Mouse (Mus musculus): ENCODE measurements around the gene Mgat4c. TPM values are rescaled to one million over a fixed set of nuclear protein-coding genes. Genes with fewer than 3 reads are reported as not detected.

The Mgat4c gene
- polyA plus RNA-seq, 1 experiment = not detected

DNA sequence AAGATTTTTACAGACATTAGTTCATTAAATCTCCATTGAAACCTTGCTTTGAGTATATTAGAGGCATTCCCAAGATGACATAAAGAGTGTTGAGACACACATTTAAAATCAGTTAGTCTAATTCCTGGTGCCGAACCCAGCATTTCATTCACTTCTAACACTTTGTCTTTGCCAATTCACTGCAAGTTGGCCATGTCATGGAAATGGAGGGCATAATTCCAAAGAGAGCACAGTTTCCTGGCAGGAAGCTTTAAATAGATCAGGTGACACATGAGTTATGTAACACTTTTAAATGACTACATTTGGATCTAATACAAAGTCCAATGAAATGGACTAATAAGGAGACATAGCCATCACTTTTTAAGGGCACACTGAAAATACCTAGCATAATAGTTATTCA is 89.4 kb downstream of the Mgat4c start:
- no peak overlapping the region for H3K4me2 ChIP-seq (ENCODE audit: low read depth)
- no peaks in the 10 kb centered on the region for H3K27me3 ChIP-seq (ENCODE audit: control insufficient read depth, insufficient read depth, insufficient read length)
- no peaks in the 10 kb centered on the region for H3K36me3 ChIP-seq (ENCODE audit: control insufficient read depth, insufficient read depth)
- H3K4me3 ChIP-seq = no peak overlapping the region
- no peaks in the 10 kb centered on the region for H3K79me2 ChIP-seq (ENCODE audit: control insufficient read depth, insufficient read depth)
- no peak overlapping the region for H3ac ChIP-seq (ENCODE audit: control insufficient read depth, insufficient read length)
- TF ChIP-seq TCF3 (IDR thresholded peaks at IDR 0.05; ENCODE audit: insufficient read length, low read depth) (no peak), CEBPB (IDR thresholded peaks at IDR 0.05; ENCODE audit: insufficient read depth, poor library complexity, severe bottlenecking) (no peak), MYOG (IDR thresholded peaks at IDR 0.05; ENCODE audit: control insufficient read depth in 1 of 3, insufficient read depth in 1 of 3, insufficient read length in 2 of 3, low read depth in 2 of 3) (no peak), REST (IDR thresholded peaks at IDR 0.05; ENCODE audit: insufficient read depth, insufficient read length) (no peak), TCF12 (IDR thresholded peaks at IDR 0.05; ENCODE audit: insufficient read depth, poor library complexity, severe bottlenecking) (no peak), MYOD1 (IDR thresholded peaks at IDR 0.05; ENCODE audit: control insufficient read depth in 1 of 3, insufficient read length in 2 of 3, low read depth in 2 of 3) (no peak), E2F4 (IDR thresholded peaks at IDR 0.05; ENCODE audit: insufficient read depth) (no peak), USF1 (IDR thresholded peaks at IDR 0.05; ENCODE audit: low read depth) (no peak), SRF (IDR thresholded peaks at IDR 0.05; ENCODE audit: control insufficient read depth, insufficient read length, low read depth) (no peak), POLR2AphosphoS2 (IDR thresholded peaks at IDR 0.05; ENCODE audit: insufficient read length, low read depth) (no peak), POLR2A (IDR thresholded peaks at IDR 0.05; ENCODE audit: insufficient read length, low read depth) (no peak), MAX (IDR thresholded peaks at IDR 0.05; ENCODE audit: low read depth) (no peak)

DNA sequence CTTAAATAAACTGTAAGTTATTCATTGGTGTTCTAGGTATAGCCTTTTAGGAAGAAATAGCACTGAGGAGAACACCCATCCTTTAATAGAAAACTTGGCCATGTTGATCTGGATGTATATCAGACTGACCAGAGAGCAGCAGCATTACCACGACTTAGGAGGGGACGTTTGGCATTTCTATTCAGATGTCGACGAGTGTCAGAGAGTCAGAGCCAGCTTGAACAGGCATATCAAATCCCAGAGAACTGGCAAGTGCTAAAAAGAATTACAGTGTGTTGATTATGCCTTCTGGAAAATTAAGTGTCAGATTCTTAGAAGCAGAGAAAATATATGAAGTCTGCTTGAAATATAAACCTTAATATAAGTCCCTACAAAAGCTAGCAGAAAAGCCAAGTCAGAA is 89.9 kb downstream of the Mgat4c start:
- H3K36me3 ChIP-seq (ENCODE audit: control insufficient read depth, insufficient read depth) = no peaks in the 10 kb centered on the region
- H3K4me3 ChIP-seq = no peak overlapping the region
- no peaks in the 10 kb centered on the region for H3K27me3 ChIP-seq (ENCODE audit: control insufficient read depth, insufficient read depth, insufficient read length)
- no peak overlapping the region for H3K4me2 ChIP-seq (ENCODE audit: low read depth)
- TF ChIP-seq MYOD1 (IDR thresholded peaks at IDR 0.05; ENCODE audit: control insufficient read depth in 1 of 3, insufficient read length in 2 of 3, low read depth in 2 of 3) (no peak), CEBPB (IDR thresholded peaks at IDR 0.05; ENCODE audit: insufficient read depth, poor library complexity, severe bottlenecking) (no peak), REST (IDR thresholded peaks at IDR 0.05; ENCODE audit: insufficient read depth, insufficient read length) (no peak), USF1 (IDR thresholded peaks at IDR 0.05; ENCODE audit: low read depth) (no peak), SRF (IDR thresholded peaks at IDR 0.05; ENCODE audit: control insufficient read depth, insufficient read length, low read depth) (no peak), POLR2AphosphoS2 (IDR thresholded peaks at IDR 0.05; ENCODE audit: insufficient read length, low read depth) (no peak)
- no peaks in the 10 kb centered on the region for H3K79me2 ChIP-seq (ENCODE audit: control insufficient read depth, insufficient read depth)
- H3ac ChIP-seq (ENCODE audit: control insufficient read depth, insufficient read length) = no peak overlapping the region

DNA sequence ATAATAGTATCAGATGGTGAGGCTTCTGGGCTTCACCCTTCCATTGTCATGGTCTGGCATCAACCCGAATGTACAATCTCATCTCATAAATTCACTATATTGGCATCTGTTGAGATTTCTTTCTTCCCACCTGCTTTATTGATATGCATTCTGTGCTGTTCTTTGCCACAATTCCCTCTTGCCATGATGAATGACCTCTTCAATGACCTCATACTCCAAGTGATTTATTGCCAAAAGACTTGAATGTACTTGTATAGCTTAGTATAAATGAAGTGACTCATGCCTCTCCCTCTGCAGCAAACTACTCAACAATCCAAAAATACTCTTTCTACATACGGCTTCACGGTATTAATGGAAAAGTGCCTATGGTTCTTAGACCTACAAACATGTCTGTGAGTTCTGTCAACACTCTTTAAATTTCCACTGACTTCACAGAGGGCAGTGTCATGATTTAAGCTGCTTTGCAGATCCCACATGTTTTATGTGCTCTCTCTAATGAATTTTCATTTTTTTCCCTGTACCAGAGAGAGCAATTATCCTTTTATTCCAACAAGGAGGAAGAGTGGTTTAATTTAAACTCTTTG is 102.0 kb downstream of the Mgat4c start:
- Histone ChIP-seq H3ac (ENCODE audit: control insufficient read depth, insufficient read length) (no peak overlapping the region), H3K79me2 (ENCODE audit: control insufficient read depth, insufficient read depth) (no peaks in the 10 kb centered on the region), H3K4me3 (no peak overlapping the region), H3K36me3 (ENCODE audit: control insufficient read depth, insufficient read depth) (no peaks in the 10 kb centered on the region), H3K4me2 (ENCODE audit: low read depth) (no peak overlapping the region), H3K27me3 (ENCODE audit: control insufficient read depth, insufficient read depth, insufficient read length) (no peaks in the 10 kb centered on the region)
- TF ChIP-seq TCF12 (IDR thresholded peaks at IDR 0.05; ENCODE audit: insufficient read depth, poor library complexity, severe bottlenecking) (no peak), USF1 (IDR thresholded peaks at IDR 0.05; ENCODE audit: low read depth) (no peak)

DNA sequence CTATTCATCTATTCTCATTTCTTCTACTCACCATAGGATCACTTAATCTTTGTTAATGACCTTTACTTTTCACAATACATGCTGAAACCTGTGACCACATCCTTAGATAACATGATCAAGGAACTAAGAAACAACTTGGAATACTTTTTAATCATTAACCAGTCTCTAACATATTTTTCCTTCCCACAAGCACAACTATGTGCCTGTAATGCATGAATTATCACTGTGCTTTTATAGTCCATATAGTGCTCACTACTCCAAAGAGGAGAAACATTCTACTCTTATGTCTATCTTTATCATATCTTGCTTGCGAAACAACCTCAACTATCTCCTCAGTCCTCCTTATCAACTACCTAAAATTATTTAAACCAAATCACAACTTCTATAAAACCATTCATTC is 114.2 kb downstream of the Mgat4c start:
- H3K36me3 ChIP-seq (ENCODE audit: control insufficient read depth, insufficient read depth) = no peaks in the 10 kb centered on the region
- H3ac ChIP-seq (ENCODE audit: control insufficient read depth, insufficient read length) = no peak overlapping the region
- no peak for TF ChIP-seq SRF (IDR thresholded peaks at IDR 0.05; ENCODE audit: control insufficient read depth, insufficient read length, low read depth)
- no peak for TF ChIP-seq MAX (IDR thresholded peaks at IDR 0.05; ENCODE audit: low read depth)
- no peak for TF ChIP-seq E2F4 (IDR thresholded peaks at IDR 0.05; ENCODE audit: insufficient read depth)
- TF ChIP-seq POLR2A (IDR thresholded peaks at IDR 0.05; ENCODE audit: insufficient read length, low read depth) = no peak
- no peak overlapping the region for H3K4me3 ChIP-seq
- H3K27me3 ChIP-seq (ENCODE audit: control insufficient read depth, insufficient read depth, insufficient read length) = no peaks in the 10 kb centered on the region
- H3K79me2 ChIP-seq (ENCODE audit: control insufficient read depth, insufficient read depth) = no peaks in the 10 kb centered on the region
- no peak overlapping the region for H3K4me2 ChIP-seq (ENCODE audit: low read depth)

DNA sequence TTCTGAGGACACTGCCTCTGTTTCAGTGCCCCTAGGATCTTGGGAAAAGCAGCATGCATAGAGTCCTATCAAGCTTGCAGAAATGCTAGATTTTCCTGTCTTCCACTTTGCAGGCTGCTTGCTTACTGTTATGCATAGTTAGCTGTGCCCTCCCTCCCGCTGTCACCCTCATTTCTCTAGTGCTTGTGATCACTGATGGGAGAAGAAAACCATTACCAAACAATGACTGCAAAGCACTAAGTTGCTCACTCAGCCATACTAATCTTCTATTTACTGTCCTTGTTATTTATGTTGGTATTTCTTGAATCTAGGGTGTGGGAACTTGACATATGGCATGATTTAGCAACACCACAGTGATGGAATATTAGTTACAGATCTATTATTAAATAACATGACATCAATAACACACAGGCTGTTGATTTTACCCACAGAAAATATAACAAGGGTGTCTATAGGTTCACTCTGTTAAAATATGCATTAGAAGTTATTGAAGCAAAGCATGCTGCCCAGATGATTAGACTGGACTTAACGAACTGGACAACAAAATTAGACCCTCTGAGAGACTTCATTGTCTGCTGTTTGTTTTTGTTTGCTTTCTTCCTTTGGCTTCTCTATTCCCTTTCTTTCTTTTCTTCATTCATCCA is 117.7 kb downstream of the Mgat4c start:
- H3K27me3 ChIP-seq (ENCODE audit: control insufficient read depth, insufficient read depth, insufficient read length) = no peaks in the 10 kb centered on the region
- no peaks in the 10 kb centered on the region for H3K79me2 ChIP-seq (ENCODE audit: control insufficient read depth, insufficient read depth)
- TF ChIP-seq MAX (IDR thresholded peaks at IDR 0.05; ENCODE audit: low read depth) = no peak
- no peak for TF ChIP-seq MYOD1 (IDR thresholded peaks at IDR 0.05; ENCODE audit: control insufficient read depth in 1 of 3, insufficient read length in 2 of 3, low read depth in 2 of 3)
- TF ChIP-seq POLR2AphosphoS2 (IDR thresholded peaks at IDR 0.05; ENCODE audit: insufficient read length, low read depth) = no peak
- no peak for TF ChIP-seq POLR2A (IDR thresholded peaks at IDR 0.05; ENCODE audit: insufficient read length, low read depth)
- no peak for TF ChIP-seq USF1 (IDR thresholded peaks at IDR 0.05; ENCODE audit: low read depth)
- no peak for TF ChIP-seq SRF (IDR thresholded peaks at IDR 0.05; ENCODE audit: control insufficient read depth, insufficient read length, low read depth)
- TF ChIP-seq E2F4 (IDR thresholded peaks at IDR 0.05; ENCODE audit: insufficient read depth) = no peak
- TF ChIP-seq TCF3 (IDR thresholded peaks at IDR 0.05; ENCODE audit: insufficient read length, low read depth) = no peak
- TF ChIP-seq CEBPB (IDR thresholded peaks at IDR 0.05; ENCODE audit: insufficient read depth, poor library complexity, severe bottlenecking) = no peak
- no peak overlapping the region for H3K4me2 ChIP-seq (ENCODE audit: low read depth)
- H3K36me3 ChIP-seq (ENCODE audit: control insufficient read depth, insufficient read depth) = no peaks in the 10 kb centered on the region
- no peak overlapping the region for H3ac ChIP-seq (ENCODE audit: control insufficient read depth, insufficient read length)
- no peak overlapping the region for H3K4me3 ChIP-seq

Measured in myocyte (in vitro differentiated cells).